Mouse (Mus musculus): ENCODE measurements around the gene Arpc1a.

- TF ChIP-seq CTCF (IDR thresholded peaks at IDR 0.05) (no peak), EP300 (IDR thresholded peaks at IDR 0.05) (no peak)
Observed at GRCm38 (mm10) chr5:145084822-145085221, 1.2 kb downstream of the Arpc1a start.

Measured in lung, postnatal 0 days (tissue).